Mouse (Mus musculus): Measurements from ENCODE around the gene Gsk3a.
A peak's percentile ranks its signal among the peaks of the same experiment; 100 is the strongest.

Gsk3a gene

GRCm38 (mm10) chr7:25237249-25238014, at the start of gene Gsk3a:
Gene Gsk3a (minus strand): TSS chr7:25237851.
- peak; percentile 98 to 99 for DNase-seq

GRCm38 (mm10) chr7:25286989-25287388, 49.3 kb upstream of the Gsk3a start:
- no peak for DNase-seq

GRCm38 (mm10) chr7:25285511-25286238, 48.0 kb upstream of the Gsk3a start:
- no peak for DNase-seq

- no peak for DNase-seq
These were observed 47.1 kb upstream of the Gsk3a start for GRCm38 (mm10) chr7:25284766-25285165.

- DNase-seq = no peak
These were observed 46.5 kb upstream of the Gsk3a start for GRCm38 (mm10) chr7:25284171-25284570.

- DNase-seq = no peak
These were observed 46.0 kb upstream of the Gsk3a start for GRCm38 (mm10) chr7:25283637-25284036.

GRCm38 (mm10) chr7:25282731-25283211, 45.1 kb upstream of the Gsk3a start:
- peak in 1 of 2 experiments; percentile 57 for DNase-seq

GRCm38 (mm10) chr7:25281734-25282601, 44.3 kb upstream of the Gsk3a start:
- DNase-seq = peak; percentile 96 to 98

- DNase-seq = no peak
These were observed 43.6 kb upstream of the Gsk3a start for GRCm38 (mm10) chr7:25281166-25281733.

GRCm38 (mm10) chr7:25279861-25280791, 42.5 kb upstream of the Gsk3a start:
- DNase-seq = peak in 1 of 2 experiments; percentile 21

GRCm38 (mm10) chr7:25279076-25279860, 41.6 kb upstream of the Gsk3a start:
- DNase-seq = peak; percentile 91 to 92

GRCm38 (mm10) chr7:25278341-25279075, 40.9 kb upstream of the Gsk3a start:
- peak; percentile 83 to 85 for DNase-seq

GRCm38 (mm10) chr7:25277998-25278340, 40.3 kb upstream of the Gsk3a start:
- DNase-seq = no peak

- no peak for DNase-seq
These were observed 39.8 kb upstream of the Gsk3a start for GRCm38 (mm10) chr7:25277405-25277804.

GRCm38 (mm10) chr7:25275555-25276298, 38.1 kb upstream of the Gsk3a start:
- DNase-seq = no peak

- DNase-seq = no peak
These were observed 37.3 kb upstream of the Gsk3a start for GRCm38 (mm10) chr7:25274996-25275395.

GRCm38 (mm10) chr7:25274571-25274970, 36.9 kb upstream of the Gsk3a start:
- DNase-seq = no peak

- DNase-seq = no peak
These were observed 35.9 kb upstream of the Gsk3a start for GRCm38 (mm10) chr7:25273259-25274241.

All from cerebellum, postnatal 36 days (tissue).